Mouse (Mus musculus): Measurements from ENCODE around the gene Txn2.

The Txn2 gene

GRCm38 (mm10) chr15:77933770-77934169 is 5.0 kb upstream of the Txn2 start:
- DNase-seq, result peak; percentile 98

- no peak for DNase-seq
These were observed 4.4 kb upstream of the Txn2 start for GRCm38 (mm10) chr15:77933222-77933621.

- no peak for DNase-seq
These were observed 2.8 kb upstream of the Txn2 start for GRCm38 (mm10) chr15:77931689-77932016.

GRCm38 (mm10) chr15:77930986-77931688 is 2.3 kb upstream of the Txn2 start:
- DNase-seq, result no peak

- DNase-seq, result no peak
These were observed 998 bp upstream of the Txn2 start for GRCm38 (mm10) chr15:77929804-77930203.

- no peak for DNase-seq
These were observed 715 bp downstream of the Txn2 start for GRCm38 (mm10) chr15:77928091-77928490.

GRCm38 (mm10) chr15:77926921-77927320 is 1.9 kb downstream of the Txn2 start:
- no peak for DNase-seq

- no peak for DNase-seq
These were observed 3.6 kb downstream of the Txn2 start for GRCm38 (mm10) chr15:77925195-77925594.

- no peak for DNase-seq
These were observed 5.4 kb downstream of the Txn2 start for GRCm38 (mm10) chr15:77923267-77924035.

GRCm38 (mm10) chr15:77922710-77923109 is 6.1 kb downstream of the Txn2 start:
- no peak for DNase-seq

GRCm38 (mm10) chr15:77921636-77922035 is 7.2 kb downstream of the Txn2 start:
- DNase-seq, result no peak

- no peak for DNase-seq
These were observed 8.0 kb downstream of the Txn2 start for GRCm38 (mm10) chr15:77920511-77921462.

- no peak for DNase-seq
These were observed 9.4 kb downstream of the Txn2 start for GRCm38 (mm10) chr15:77919441-77919840.

GRCm38 (mm10) chr15:77916851-77917544 is 11.8 kb downstream of the Txn2 start:
- DNase-seq, result peak; percentile 89

- DNase-seq, result no peak
These were observed 13.5 kb downstream of the Txn2 start for GRCm38 (mm10) chr15:77915287-77915686.

- no peak for DNase-seq
These were observed 14.3 kb downstream of the Txn2 start for GRCm38 (mm10) chr15:77914507-77914906.

- DNase-seq, result no peak
These were observed 15.8 kb downstream of the Txn2 start for GRCm38 (mm10) chr15:77913054-77913453.

- DNase-seq, result no peak
These were observed 16.2 kb downstream of the Txn2 start for GRCm38 (mm10) chr15:77912585-77912984.

GRCm38 (mm10) chr15:77912048-77912447 is 16.8 kb downstream of the Txn2 start:
- DNase-seq, result no peak

- no peak for DNase-seq
These were observed 17.7 kb downstream of the Txn2 start for GRCm38 (mm10) chr15:77911065-77911464.

GRCm38 (mm10) chr15:77907646-77908518 is 20.9 kb downstream of the Txn2 start:
- no peak for DNase-seq

- DNase-seq, result no peak
These were observed 22.3 kb downstream of the Txn2 start for GRCm38 (mm10) chr15:77906545-77906944.

Measured in cerebellum, adult 11-12 months (tissue).